Mouse (Mus musculus) limb, embryonic 11.5 days (tissue): ENCODE results near the gene Ttll11. TPM values are rescaled to one million over a fixed set of nuclear protein-coding genes. Genes with fewer than 3 reads are reported as not detected.

ENCODE experiments used
- ATAC-seq: fragments of 200-750 bp; cut with Nextera tagmentation; 2 replicates; pipeline ENCODE4 v1.8.0; 2017; ENCODE audit warnings: low read depth; ENCODE audit not compliant: insufficient number of reproducible peaks, low FRiP score, low TSS enrichment
- DNase-seq: peaks from one replicate; pipeline ENCODE4 v3.0.0-alpha.2; 2015; ENCODE audit warnings: low spot score
- H3K27ac ChIP-seq: fragments of 300-500 bp; sonication (generic); replicated peaks from 2 replicates; pipeline ENCODE4 v1.5.1; 2014; ENCODE audit warnings: low read depth, mild to moderate bottlenecking, low read length
- H3K27me3 ChIP-seq: fragments of 300-500 bp; sonication (generic); 2 replicates; pipeline ENCODE4 v1.6.1; 2014; ENCODE audit warnings: mild to moderate bottlenecking, low read length, mixed read lengths; ENCODE audit not compliant: control insufficient read depth, insufficient read depth
- H3K36me3 ChIP-seq: fragments of 300-500 bp; sonication (generic); 2 replicates; pipeline ENCODE4 v1.6.1; 2014; ENCODE audit warnings: mild to moderate bottlenecking, low read length, moderate library complexity, mixed read lengths; ENCODE audit not compliant: control insufficient read depth, insufficient read depth
- H3K4me1 ChIP-seq: fragments of 300-500 bp; sonication (generic); 2 replicates; pipeline ENCODE4 v1.6.1; 2014; ENCODE audit warnings: low read length, mixed read lengths; ENCODE audit not compliant: control insufficient read depth, insufficient read depth
- H3K4me2 ChIP-seq: fragments of 300-500 bp; sonication (generic); 2 replicates; pipeline ENCODE4 v1.6.1; 2014; ENCODE audit warnings: low read depth, mild to moderate bottlenecking, moderate library complexity; ENCODE audit not compliant: severe bottlenecking
- H3K4me3 ChIP-seq: fragments of 300-500 bp; sonication (generic); 2 replicates; pipeline ENCODE4 v1.5.1; 2014; ENCODE audit warnings: low read depth, low read length
- H3K9ac ChIP-seq: fragments of 300-500 bp; sonication (generic); 2 replicates; pipeline ENCODE4 v1.6.1; 2014; ENCODE audit warnings: mild to moderate bottlenecking, low read length
- H3K9me3 ChIP-seq: fragments of 300-500 bp; sonication (generic); 2 replicates; pipeline ENCODE4 v1.6.1; 2016; ENCODE audit warnings: low read length; ENCODE audit not compliant: control insufficient read depth
- WGBS: fragments of 180-500 bp; shearing (Covaris S2); extraction: QIAGEN DNeasy Blood & Tissue Kit; methylation state at CpG from one replicate; pipeline ENCODE4 v1.1.7; 2014; 5-methylcytosine and 5-hydroxymethylcytosine counted together
- polyA plus RNA-seq: library from polyadenylated mRNA; unstranded; fragments of >200 nt; fragmentation: Nextera tagmentation; extraction: Ambion mirVana; gene quantifications from 2 replicates; pipeline ENCODE4 v1.2.1, GENCODE M21; 2014

Gene Ttll11
- polyA plus RNA-seq, 1 experiment from 2014 or later, result 0.97 TPM

- Histone ChIP-seq H3K4me1 (peaks cover 4% of the 10 kb centered on the region; the same call in 1 of the 2 replicates), H3K4me2 (no peak overlapping the region), H3K9me3 (no peaks in the 10 kb centered on the region), H3K36me3 (no peaks in the 10 kb centered on the region), H3K27ac (no peak overlapping the region), H3K27me3 (no peaks in the 10 kb centered on the region), H3K4me3 (no peak overlapping the region), H3K9ac (no peak overlapping the region)
- 39% methylated on average over 4 of the region's 4 CpGs for WGBS
- DNase-seq, result no peak
- 0 out of 2 replicates have a peak, but pooled peaks have one; percentile 60 for ATAC-seq
Measured at GRCm38 (mm10) chr2:35768538-35769238, 211.0 kb downstream of the Ttll11 start.

- 34% methylated on average over 14 of the region's 14 CpGs for whole genome bisulfite sequencing
- no peak for DNase-seq
- Histone ChIP-seq H3K9ac (no peak overlapping the region), H3K9me3 (no peaks in the 10 kb centered on the region), H3K4me2 (no peak overlapping the region), H3K27me3 (no peaks in the 10 kb centered on the region), H3K4me3 (no peak overlapping the region), H3K27ac (no peak overlapping the region), H3K4me1 (peaks cover 4% of the 10 kb centered on the region; the same call in 1 of the 2 replicates), H3K36me3 (no peaks in the 10 kb centered on the region)
- ATAC-seq, result no peak
Measured at GRCm38 (mm10) chr2:35767834-35768537, 211.7 kb downstream of the Ttll11 start.

DNA sequence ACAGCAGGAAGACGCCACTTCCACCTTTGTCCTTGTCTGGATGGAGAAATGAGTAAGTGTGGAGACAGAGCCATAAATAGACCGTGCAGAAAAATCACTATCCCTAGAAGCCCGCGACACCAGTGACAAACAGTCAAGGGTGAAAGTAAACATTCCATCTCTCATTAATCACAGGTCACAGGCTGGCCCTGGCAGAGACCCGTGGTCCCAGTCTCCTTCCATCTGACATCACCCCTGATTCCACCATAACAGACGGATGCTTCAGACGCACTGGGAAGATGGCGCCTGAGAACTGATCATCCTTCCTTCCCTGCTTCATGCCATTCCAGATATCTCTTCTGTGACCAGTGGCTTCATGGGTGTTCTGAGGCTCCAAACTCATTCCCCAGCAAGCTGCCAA is 215.4 kb downstream of the Ttll11 start:
- 81% methylated on average over 8 of the region's 8 CpGs for WGBS
- DNase-seq, result no peak
- no peak for ATAC-seq
- no peaks in the 10 kb centered on the region for H3K9me3 ChIP-seq
- H3K36me3 ChIP-seq, result no peaks in the 10 kb centered on the region
- H3K27me3 ChIP-seq, result no peaks in the 10 kb centered on the region
- H3K4me3 ChIP-seq, result no peak overlapping the region
- H3K9ac ChIP-seq, result no peak overlapping the region
- peaks cover 4% of the 10 kb centered on the region; the same call in 1 of the 2 replicates for H3K4me1 ChIP-seq
- H3K4me2 ChIP-seq, result no peak overlapping the region
- H3K27ac ChIP-seq, result no peak overlapping the region

DNA sequence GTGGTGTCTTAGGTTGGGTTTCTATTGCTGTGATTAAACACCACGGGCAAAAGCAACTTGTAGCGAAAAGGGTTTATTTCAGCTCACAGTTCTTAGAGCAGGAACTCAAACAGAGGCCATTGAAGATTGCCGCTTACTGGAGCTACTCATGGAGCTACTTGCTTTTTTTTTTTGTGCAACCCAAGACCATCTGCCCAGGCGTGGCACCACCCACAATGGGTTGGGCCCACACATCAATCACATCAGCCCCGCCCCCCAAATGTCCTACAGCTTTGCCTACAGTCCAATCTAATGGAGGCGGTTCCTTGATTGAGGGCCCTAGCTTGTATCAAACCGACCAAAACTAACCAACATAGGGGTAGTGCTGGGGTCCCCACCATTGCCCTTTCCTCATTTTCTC is 215.9 kb downstream of the Ttll11 start:
- 91% methylated on average over 7 of the region's 7 CpGs for WGBS
- Histone ChIP-seq H3K4me1 (peaks cover 1% of the 10 kb centered on the region; the same call in 1 of the 2 replicates), H3K9ac (no peak overlapping the region)

DNA sequence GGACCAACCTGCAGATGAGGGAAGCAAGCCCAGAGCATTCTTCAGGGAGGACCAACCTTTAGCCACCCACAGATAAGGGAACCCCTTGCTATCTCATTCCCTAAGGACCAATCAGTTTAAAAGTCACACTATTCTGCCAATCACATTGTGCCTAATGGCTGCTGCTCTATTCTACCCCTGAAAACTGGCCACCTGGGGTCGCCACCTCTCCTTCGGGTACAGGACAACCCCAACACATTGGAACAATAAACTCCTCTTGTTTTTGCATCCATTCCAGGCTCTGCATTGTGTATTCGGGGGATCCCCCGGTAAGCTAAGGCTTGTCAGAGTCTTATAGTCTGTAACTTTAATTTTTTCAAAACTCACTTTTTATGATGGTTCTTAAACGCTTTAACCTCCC is 218.3 kb downstream of the Ttll11 start:
- no peaks in the 10 kb centered on the region for H3K36me3 ChIP-seq
- WGBS, result 85% methylated on average over 5 of the region's 5 CpGs
- no peaks in the 10 kb centered on the region for H3K4me1 ChIP-seq
- H3K27me3 ChIP-seq, result no peaks in the 10 kb centered on the region
- H3K4me2 ChIP-seq, result no peak overlapping the region
- DNase-seq (no peak), ATAC-seq (no peak)
- no peaks in the 10 kb centered on the region for H3K9me3 ChIP-seq
- H3K27ac ChIP-seq, result no peak overlapping the region
- H3K9ac ChIP-seq, result no peak overlapping the region
- no peak overlapping the region for H3K4me3 ChIP-seq

More for the DNA sequence above, 215.9 kb downstream of the Ttll11 start:
- H3K4me3 ChIP-seq, result no peak overlapping the region
- no peaks in the 10 kb centered on the region for H3K9me3 ChIP-seq
- DNase-seq (no peak), ATAC-seq (no peak)
- no peaks in the 10 kb centered on the region for H3K27me3 ChIP-seq
- H3K4me2 ChIP-seq, result no peak overlapping the region
- no peaks in the 10 kb centered on the region for H3K36me3 ChIP-seq
- no peak overlapping the region for H3K27ac ChIP-seq

DNA sequence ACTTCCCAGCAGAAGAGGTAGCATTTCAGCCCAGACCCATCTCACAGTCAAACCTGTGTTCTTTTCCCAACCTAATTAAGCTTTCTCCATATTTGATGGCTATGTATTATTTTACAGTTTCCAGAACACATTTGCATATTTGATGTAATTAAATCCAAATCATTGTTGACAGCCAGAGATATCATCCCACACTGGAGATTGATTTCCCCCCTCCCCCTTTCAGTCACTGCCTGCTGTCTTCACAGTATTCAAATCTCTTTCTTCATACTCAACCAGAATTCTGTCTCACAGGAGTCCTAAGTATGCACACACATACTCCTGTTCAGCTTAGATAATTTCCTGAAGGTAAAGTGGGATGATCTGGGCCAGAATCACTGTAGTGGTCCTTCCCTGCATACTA is 218.8 kb downstream of the Ttll11 start:
- Histone ChIP-seq H3K27ac (no peak overlapping the region), H3K9ac (no peak overlapping the region), H3K4me1 (no peaks in the 10 kb centered on the region), H3K27me3 (no peaks in the 10 kb centered on the region), H3K4me2 (no peak overlapping the region), H3K4me3 (no peak overlapping the region), H3K9me3 (no peaks in the 10 kb centered on the region), H3K36me3 (no peaks in the 10 kb centered on the region)
- DNase-seq (no peak), ATAC-seq (no peak)

GRCm38 (mm10) chr2:35760352-35760751 is 219.4 kb downstream of the Ttll11 start:
- ATAC-seq (no peak), DNase-seq (no peak)
- H3K4me1 ChIP-seq, result no peaks in the 10 kb centered on the region
- H3K4me2 ChIP-seq, result no peak overlapping the region
- WGBS, result 56% methylated on average over 8 of the region's 8 CpGs
- H3K9me3 ChIP-seq, result no peaks in the 10 kb centered on the region
- no peaks in the 10 kb centered on the region for H3K27me3 ChIP-seq
- H3K9ac ChIP-seq, result no peak overlapping the region
- H3K4me3 ChIP-seq, result no peak overlapping the region
- no peak overlapping the region for H3K27ac ChIP-seq
- no peaks in the 10 kb centered on the region for H3K36me3 ChIP-seq

DNA sequence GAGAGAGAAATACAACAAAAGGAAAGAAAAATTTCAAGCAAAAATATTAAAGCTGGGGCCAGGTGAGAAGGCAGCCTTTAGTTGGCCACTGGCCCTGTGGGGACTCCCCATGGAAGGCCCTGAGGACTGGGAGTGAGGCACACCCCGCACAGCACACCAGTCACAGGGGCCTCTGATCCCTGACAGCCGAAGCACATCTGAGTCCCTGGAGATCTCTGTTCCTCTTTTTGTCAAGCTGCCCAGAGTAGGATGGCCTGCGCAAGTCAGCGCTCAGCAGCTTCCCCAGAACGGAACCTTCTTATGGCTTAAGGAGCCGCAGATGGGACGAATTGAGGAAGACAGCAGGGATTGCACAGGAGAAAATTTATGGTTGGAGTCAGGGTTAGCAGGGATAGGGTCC is 223.2 kb downstream of the Ttll11 start:
- Histone ChIP-seq H3K9me3 (no peaks in the 10 kb centered on the region), H3K36me3 (no peaks in the 10 kb centered on the region), H3K4me3 (no peak overlapping the region), H3K4me2 (no peak overlapping the region), H3K4me1 (no peaks in the 10 kb centered on the region), H3K27ac (no peak overlapping the region), H3K27me3 (no peaks in the 10 kb centered on the region), H3K9ac (no peak overlapping the region)
- WGBS, result 72% methylated on average over 7 of the region's 7 CpGs
- DNase-seq (no peak), ATAC-seq (no peak)
